Mouse (Mus musculus) ES-E14 (cell line): ENCODE data around the gene Cadps. TPM values are rescaled to one million over a fixed set of nuclear protein-coding genes. Genes with fewer than 3 reads are reported as not detected.

Experiments used
- DNase-seq: peaks from one replicate; pipeline ENCODE4 v3.0.0-alpha.2; 2013; ENCODE audit warnings: low read depth, low spot score
- H3K27ac ChIP-seq: 2 replicates; pipeline ENCODE4 v1.5.1; 2012; ENCODE audit warnings: low read depth, mild to moderate bottlenecking, low read length, moderate library complexity, mixed read lengths; ENCODE audit not compliant: poor library complexity, insufficient read depth, severe bottlenecking
- H3K36me3 ChIP-seq: 2 replicates; pipeline ENCODE4 v1.6.1; 2012; ENCODE audit warnings: mild to moderate bottlenecking, low read length, moderate library complexity, mixed read lengths; ENCODE audit not compliant: control insufficient read depth, poor library complexity, insufficient read depth, severe bottlenecking
- H3K4me1 ChIP-seq, 2 experiments: fragments of 150-350 bp in 1 of 2; sonication (generic) in 1 of 2; 2 replicates each; pipeline ENCODE4 v1.6.1; 2012; ENCODE audit warnings: low read length in 2 of 2, mild to moderate bottlenecking in 1 of 2, mixed read lengths in 1 of 2; ENCODE audit not compliant: control insufficient read depth in 2 of 2, insufficient read depth in 2 of 2, poor library complexity in 1 of 2
- H3K4me3 ChIP-seq, 2 experiments: fragments of 150-350 bp in 1 of 2; sonication (generic) in 1 of 2; 2 replicates each; pipeline ENCODE4 v1.5.1; 2012; ENCODE audit warnings: low read length in 2 of 2, low read depth in 1 of 2, mild to moderate bottlenecking in 1 of 2, mixed read lengths in 1 of 2; ENCODE audit not compliant: insufficient read depth in 1 of 2, poor library complexity in 1 of 2, severe bottlenecking in 1 of 2
- H3K9ac ChIP-seq: 2 replicates; pipeline ENCODE4 v1.6.1; 2012; ENCODE audit warnings: low read depth, mild to moderate bottlenecking, low read length, mixed read lengths; ENCODE audit not compliant: poor library complexity, insufficient read depth, severe bottlenecking
- H3K9me3 ChIP-seq: fragments of 150-350 bp; sonication (generic); 2 replicates; pipeline ENCODE4 v1.6.1; 2012; ENCODE audit warnings: low read depth, mild to moderate bottlenecking, low read length; ENCODE audit not compliant: control insufficient read depth, insufficient read depth
- CHD2 ChIP-seq: IDR thresholded peaks from 2 replicates; pipeline ENCODE4 v1.6.1; 2014; ENCODE audit warnings: mild to moderate bottlenecking, low read depth, low read length, inconsistent platforms
- HCFC1 ChIP-seq: IDR thresholded peaks from 2 replicates; pipeline ENCODE4 v1.6.1; 2012; ENCODE audit warnings: low read length, inconsistent platforms, borderline replicate concordance; ENCODE audit not compliant: insufficient read depth
- MAFK ChIP-seq: IDR thresholded peaks from 2 replicates; pipeline ENCODE4 v1.6.1; 2014; ENCODE audit warnings: mild to moderate bottlenecking, low read depth, low read length, inconsistent platforms; ENCODE audit not compliant: insufficient read depth
- ZC3H11A ChIP-seq: IDR thresholded peaks from 2 replicates; pipeline ENCODE4 v1.6.1; 2012; ENCODE audit warnings: low read depth, mild to moderate bottlenecking, inconsistent platforms, low read length, borderline replicate concordance
- ZNF384 ChIP-seq: IDR thresholded peaks from 2 replicates; pipeline ENCODE4 v1.6.1; 2012; ENCODE audit warnings: low read depth, low read length, inconsistent platforms
- in situ Hi-C, 2 experiments: fragments of 600-800 bp; cut with MboI; formaldehyde crosslinking; loops; one replicate each; pipeline ENCODE4 v1.15.1; 2025; ENCODE audit warnings: low sequenced_read_pairs in 2 of 2, inconsistent platforms in 1 of 2; ENCODE audit not compliant: unreplicated experiment in 2 of 2
- total RNA-seq: library from RNA; depleted of rRNA; stranded (reverse); fragments of 300-350 nt; gene quantifications from 2 replicates; pipeline ENCODE4 v1.2.3, GENCODE M21; 2012

The Cadps gene
- total RNA-seq, 1 experiment: 0.49 TPM

- TF ChIP-seq ZC3H11A: no peak
- 0 out of 2 replicates have a peak, but pooled peaks have one; percentile 53 for TF ChIP-seq MAFK
- DNase-seq: no peak
- no peaks in the 10 kb centered on the region for H3K9me3 ChIP-seq
- H3K4me3 ChIP-seq: no peak overlapping the region
- H3K27ac ChIP-seq: no peak overlapping the region
- H3K4me1 ChIP-seq: peaks cover 0 to 6% of the 10 kb centered on the region in 2 experiments; a peak in 1 of 4 replicates
- H3K9ac ChIP-seq: no peak overlapping the region
- in situ Hi-C loops: no loop called here
- no peaks in the 10 kb centered on the region for H3K36me3 ChIP-seq
Measured at GRCm38 (mm10) chr14:12393271-12393861, 429.5 kb downstream of the Cadps start.

GRCm38 (mm10) chr14:12391167-12391566 is 431.7 kb downstream of the Cadps start:
- no peak for DNase-seq
- no peak for TF ChIP-seq HCFC1
- no peak for TF ChIP-seq ZNF384
- TF ChIP-seq CHD2: no peak
- TF ChIP-seq ZC3H11A: no peak
- TF ChIP-seq MAFK: no peak
- H3K9me3 ChIP-seq: no peaks in the 10 kb centered on the region
- H3K27ac ChIP-seq: no peak overlapping the region
- no peaks in the 10 kb centered on the region for H3K36me3 ChIP-seq
- H3K9ac ChIP-seq: no peak overlapping the region
- in situ Hi-C loops: no loop called here
- no peak overlapping the region for H3K4me3 ChIP-seq
- H3K4me1 ChIP-seq: peaks cover 0 to 7% of the 10 kb centered on the region in 2 experiments; a peak in 1 of 4 replicates

GRCm38 (mm10) chr14:12388806-12389436 is 434.0 kb downstream of the Cadps start:
- DNase-seq: peak; percentile 9
- Histone ChIP-seq H3K9ac (no peak overlapping the region), H3K9me3 (no peaks in the 10 kb centered on the region), H3K4me3 (no peak overlapping the region), H3K4me1 (peaks cover 0 to 7% of the 10 kb centered on the region in 2 experiments; a peak in 1 of 4 replicates), H3K36me3 (no peaks in the 10 kb centered on the region), H3K27ac (no peak overlapping the region)
- TF ChIP-seq CHD2: no peak
- TF ChIP-seq HCFC1: no peak
- no peak for TF ChIP-seq ZC3H11A
- TF ChIP-seq MAFK: no peak
- no peak for TF ChIP-seq ZNF384
- in situ Hi-C loops: no loop called here

GRCm38 (mm10) chr14:12388192-12388795 is 434.6 kb downstream of the Cadps start:
- H3K9ac ChIP-seq: no peak overlapping the region
- peaks cover 0 to 7% of the 10 kb centered on the region in 2 experiments; a peak in 1 of 4 replicates for H3K4me1 ChIP-seq
- TF ChIP-seq MAFK: no peak
- TF ChIP-seq HCFC1: no peak
- TF ChIP-seq ZC3H11A: no peak
- no peak for TF ChIP-seq CHD2
- TF ChIP-seq ZNF384: no peak
- H3K27ac ChIP-seq: no peak overlapping the region
- no peaks in the 10 kb centered on the region for H3K36me3 ChIP-seq
- H3K9me3 ChIP-seq: no peaks in the 10 kb centered on the region
- in situ Hi-C loops: no loop called here
- no peak for DNase-seq
- H3K4me3 ChIP-seq: no peak overlapping the region
